Mouse (Mus musculus) colon, adult 2 months (tissue): ENCODE data around the gene Gstm3. TPM values are rescaled to one million over a fixed set of nuclear protein-coding genes. Genes with fewer than 3 reads are reported as not detected.

Experiments
- polyA plus RNA-seq: library from polyadenylated mRNA; depleted of rRNA; stranded (reverse); fragments of >200 nt; gene quantifications from 2 replicates; pipeline ENCODE4 v1.2.3, GENCODE M21; 2012; rRNA removed

Gstm3 gene
- 36.5 and 50.1 TPM in 2 replicates for polyA plus RNA-seq

GRCm38 (mm10) chr3:107968724-107969395, at the start of gene Gstm3:
Gene Gstm3, minus strand, starts transcription at chr3:107969283.

GRCm38 (mm10) chr3:108017473-108018189, 48.5 kb upstream of the Gstm3 start, which contains the start of gene Gstm1:
Gene Gstm1, minus strand, starts transcription at chr3:108017973.

GRCm38 (mm10) chr3:107986041-107986562, 17.0 kb upstream of the Gstm3 start, which contains the start of gene Gstm2:
Gene Gstm2, minus strand, starts transcription at chr3:107986453.

GRCm38 (mm10) chr3:107943239-107943990, 25.7 kb downstream of the Gstm3 start, which contains the start of gene Gstm6:
Gene Gstm6, minus strand, starts transcription at chr3:107943749.

GRCm38 (mm10) chr3:107931670-107932069, 37.4 kb downstream of the Gstm3 start, which contains the start of gene Gstm7:
Gene Gstm7, minus strand, starts transcription at chr3:107931817.

Other genes with a start within 250 kb of the Gstm3 start
- gene Csf1, start 208.8 kb downstream of the Gstm3 start, polyA plus RNA-seq, result 16.9 and 17.5 TPM in 2 replicates
- gene Eps8l3, start 92.1 kb downstream of the Gstm3 start, polyA plus RNA-seq, result 190 and 210 TPM in 2 replicates
- 22.4 and 26.3 TPM in 2 replicates for gene Gstm5, start 73.5 kb downstream of the Gstm3 start, polyA plus RNA-seq
- gene Gstm7, start 37.5 kb downstream of the Gstm3 start, polyA plus RNA-seq, result 10.9 and 11.1 TPM in 2 replicates
- 7.4 and 10.8 TPM in 2 replicates for gene Gstm6, start 25.5 kb downstream of the Gstm3 start, polyA plus RNA-seq
- 102 and 107 TPM in 2 replicates for gene Gstm2, start 17.2 kb upstream of the Gstm3 start, polyA plus RNA-seq
- 766 and 864 TPM in 2 replicates for gene Gstm1, start 48.7 kb upstream of the Gstm3 start, polyA plus RNA-seq
- 12.6 and 14.9 TPM in 2 replicates for gene Gstm4, start 75.6 kb upstream of the Gstm3 start, polyA plus RNA-seq
- gene Ampd2, start 117.4 kb upstream of the Gstm3 start, polyA plus RNA-seq, result 141 and 154 TPM in 2 replicates
- gene Gnat2, start 123.5 kb upstream of the Gstm3 start, polyA plus RNA-seq, result 2.2 and 2.3 TPM in 2 replicates
- 15.0 and 19.4 TPM in 2 replicates for gene Gnai3, start 176.9 kb upstream of the Gstm3 start, polyA plus RNA-seq
- gene Gpr61, start 185.6 kb upstream of the Gstm3 start, polyA plus RNA-seq, result 0.07 and 0.09 TPM in 2 replicates
- 34.4 and 35.8 TPM in 2 replicates for gene Amigo1, start 217.1 kb upstream of the Gstm3 start, polyA plus RNA-seq
- gene Cyb561d1, start 231.9 kb upstream of the Gstm3 start, polyA plus RNA-seq, result 10.4 and 13.1 TPM in 2 replicates
- gene Atxn7l2, start 241.7 kb upstream of the Gstm3 start, polyA plus RNA-seq, result 5.9 and 7.4 TPM in 2 replicates